Mouse (Mus musculus) ES-E14 (cell line): ENCODE data around the gene Hoxc5.

Source experiments
- CHD2 ChIP-seq: IDR thresholded peaks from 2 replicates; pipeline ENCODE4 v1.6.1; 2014; ENCODE audit warnings: mild to moderate bottlenecking, low read depth, low read length, inconsistent platforms
- HCFC1 ChIP-seq: IDR thresholded peaks from 2 replicates; pipeline ENCODE4 v1.6.1; 2012; ENCODE audit warnings: low read length, inconsistent platforms, borderline replicate concordance; ENCODE audit not compliant: insufficient read depth
- MAFK ChIP-seq: IDR thresholded peaks from 2 replicates; pipeline ENCODE4 v1.6.1; 2014; ENCODE audit warnings: mild to moderate bottlenecking, low read depth, low read length, inconsistent platforms; ENCODE audit not compliant: insufficient read depth
- ZC3H11A ChIP-seq: IDR thresholded peaks from 2 replicates; pipeline ENCODE4 v1.6.1; 2012; ENCODE audit warnings: low read depth, mild to moderate bottlenecking, inconsistent platforms, low read length, borderline replicate concordance
- ZNF384 ChIP-seq: IDR thresholded peaks from 2 replicates; pipeline ENCODE4 v1.6.1; 2012; ENCODE audit warnings: low read depth, low read length, inconsistent platforms

- TF ChIP-seq ZNF384 (no peak), ZC3H11A (no peak), HCFC1 (no peak), MAFK (no peak), CHD2 (no peak)
These were observed 42.2 kb downstream of the Hoxc5 start for GRCm38 (mm10) chr15:103009265-103010111.
